Mouse (Mus musculus): Measurements from ENCODE around the gene Foxp1. TPM values are rescaled to one million over a fixed set of nuclear protein-coding genes. Genes with fewer than 3 reads are reported as not detected.

Foxp1 gene
- total and polyA plus RNA-seq, 3 experiments = 16.1 to 42.0 TPM; not detected in 1

- Histone ChIP-seq H3K36me3 (ENCODE audit: control insufficient read depth in 1 of 2, insufficient read depth in 2 of 2, low read length in 2 of 2) (no peaks in the 10 kb centered on the region), H3K9ac (ENCODE audit: control insufficient read depth, low read depth, low read length, poor library complexity, severe bottlenecking) (no peak overlapping the region), H3K4me1 (ENCODE audit: control insufficient read depth in 1 of 2, insufficient read depth in 2 of 2, low read length in 2 of 2) (no peaks in the 10 kb centered on the region), H3K27me3 (ENCODE audit: control insufficient read depth in 1 of 2, insufficient read depth in 2 of 2, low read length in 2 of 2) (no peaks in the 10 kb centered on the region), H3K79me2 (ENCODE audit: control insufficient read depth, insufficient read depth, low read length, poor library complexity) (no peaks in the 10 kb centered on the region), H3K27ac (ENCODE audit: control insufficient read depth, low read depth, low read length) (no peak overlapping the region), H3K4me3 (ENCODE audit: control insufficient read depth in 1 of 2, insufficient read depth in 1 of 2, low read depth in 2 of 2, low read length in 2 of 2) (no peak overlapping the region), H3K9me3 (replicated peaks; ENCODE audit: insufficient read depth, low read length) (no peaks in the 10 kb centered on the region)
- DNase-seq (ENCODE audit: low read depth, low spot score) = no peak
- TF ChIP-seq GATA1 (IDR thresholded peaks at IDR 0.05; ENCODE audit: low read depth, low read length) (no peak), RAD21 (IDR thresholded peaks at IDR 0.05; ENCODE audit: low read depth, low read length) (no peak), GABPA (IDR thresholded peaks at IDR 0.05; ENCODE audit: low read depth, low read length) (no peak), POLR2A (IDR thresholded peaks at IDR 0.05; ENCODE audit: control insufficient read depth in 1 of 2, insufficient read depth in 1 of 2, low read depth in 1 of 2, low read length in 2 of 2, poor library complexity in 1 of 2) (no peak), TCF12 (IDR thresholded peaks at IDR 0.05; ENCODE audit: low read depth, low read length) (no peak), POLR2AphosphoS5 (IDR thresholded peaks at IDR 0.05; ENCODE audit: borderline replicate concordance, low read depth, low read length) (no peak), ZNF384 (IDR thresholded peaks at IDR 0.05; ENCODE audit: low read depth, low read length) (no peak)
Measured at GRCm38 (mm10) chr6:99295495-99295894, 227.0 kb downstream of the Foxp1 start.

GRCm38 (mm10) chr6:99289220-99289619 lies 233.3 kb downstream of the Foxp1 start:
- no peaks in the 10 kb centered on the region for H3K79me2 ChIP-seq (ENCODE audit: control insufficient read depth, insufficient read depth, low read length, poor library complexity)
- H3K4me3 ChIP-seq (ENCODE audit: control insufficient read depth in 1 of 2, insufficient read depth in 1 of 2, low read depth in 2 of 2, low read length in 2 of 2) = no peak overlapping the region
- H3K27ac ChIP-seq (ENCODE audit: control insufficient read depth, low read depth, low read length) = no peak overlapping the region
- TF ChIP-seq MAX (IDR thresholded peaks at IDR 0.05; ENCODE audit: low read length) = no peak
- no peak for TF ChIP-seq USF1 (IDR thresholded peaks at IDR 0.05; ENCODE audit: low read depth, low read length)
- TF ChIP-seq E2F4 (IDR thresholded peaks at IDR 0.05; ENCODE audit: borderline replicate concordance, low read depth, low read length) = no peak
- no peak for TF ChIP-seq CHD2 (IDR thresholded peaks at IDR 0.05; ENCODE audit: low read length)
- no peak for TF ChIP-seq SIN3A (IDR thresholded peaks at IDR 0.05; ENCODE audit: low read length)
- no peak for TF ChIP-seq ELF1 (IDR thresholded peaks at IDR 0.05; ENCODE audit: low read depth, low read length)
- TF ChIP-seq TAL1 (IDR thresholded peaks at IDR 0.05; ENCODE audit: low read length) = no peak
- no peak for TF ChIP-seq POLR2A (IDR thresholded peaks at IDR 0.05; ENCODE audit: control insufficient read depth in 1 of 2, insufficient read depth in 1 of 2, low read depth in 1 of 2, low read length in 2 of 2, poor library complexity in 1 of 2)
- TF ChIP-seq UBTF (IDR thresholded peaks at IDR 0.05; ENCODE audit: borderline replicate concordance, insufficient read depth, low read depth, low read length) = no peak
- TF ChIP-seq TCF12 (IDR thresholded peaks at IDR 0.05; ENCODE audit: low read depth, low read length) = no peak
- no peak for TF ChIP-seq ZC3H11A (IDR thresholded peaks at IDR 0.05; ENCODE audit: low read depth, low read length)
- no peak for TF ChIP-seq MYB (IDR thresholded peaks at IDR 0.05; ENCODE audit: low read depth, low read length)
- no peak for TF ChIP-seq EP300 (IDR thresholded peaks at IDR 0.05; ENCODE audit: low read depth in 1 of 2, low read length in 2 of 2)
- TF ChIP-seq MAZ (IDR thresholded peaks at IDR 0.05; ENCODE audit: low read depth, low read length) = no peak
- TF ChIP-seq JUND (IDR thresholded peaks at IDR 0.05; ENCODE audit: low read depth, low read length) = no peak
- peaks cover 2 to 11% of the 10 kb centered on the region in 2 experiments for H3K4me1 ChIP-seq (ENCODE audit: control insufficient read depth in 1 of 2, insufficient read depth in 2 of 2, low read length in 2 of 2)
- no peaks in the 10 kb centered on the region for H3K27me3 ChIP-seq (ENCODE audit: control insufficient read depth in 1 of 2, insufficient read depth in 2 of 2, low read length in 2 of 2)
- H3K9ac ChIP-seq (ENCODE audit: control insufficient read depth, low read depth, low read length, poor library complexity, severe bottlenecking) = no peak overlapping the region
- no peaks in the 10 kb centered on the region for H3K9me3 ChIP-seq (replicated peaks; ENCODE audit: insufficient read depth, low read length)
- peaks cover 0 to 6% of the 10 kb centered on the region in 2 experiments; a peak in 2 of 4 replicates for H3K36me3 ChIP-seq (ENCODE audit: control insufficient read depth in 1 of 2, insufficient read depth in 2 of 2, low read length in 2 of 2)
- no peak for DNase-seq (ENCODE audit: low read depth, low spot score)

All from MEL (cell line).